Mouse (Mus musculus): ENCODE data around the gene Hnrnpm. TPM values are rescaled to one million over a fixed set of nuclear protein-coding genes. Genes with fewer than 3 reads are reported as not detected.
"Not testable (repeated sequence)": the region's sequence is repeated elsewhere in the genome, so short reads cannot be mapped to it uniquely, and the experiment has no call there.

Hnrnpm gene
- 100 to 1,000 TPM; 113 to 115 TPM for total RNA-seq (2021)

- no peak for DNase-seq (ENCODE audit: extremely low spot score in 1 of 2, low spot score in 2 of 2)
- intact Hi-C loops (cut with DNase I): no loop called here
Observed at GRCm38 (mm10) chr17:33686760-33687159, at the start of gene Hnrnpm. Hnrnpm (minus strand) TSS chr17:33686860.

GRCm38 (mm10) chr17:33733526-33733925 lies 46.9 kb upstream of the Hnrnpm start:
- intact Hi-C loops (cut with DNase I); DNase-seq (ENCODE audit: extremely low spot score in 1 of 2, low spot score in 2 of 2): not testable (repeated sequence)

- intact Hi-C loops (cut with DNase I); DNase-seq (ENCODE audit: extremely low spot score in 1 of 2, low spot score in 2 of 2): not testable (repeated sequence)
Observed at GRCm38 (mm10) chr17:33732556-33733083, 46.0 kb upstream of the Hnrnpm start.

GRCm38 (mm10) chr17:33729215-33729614 lies 42.6 kb upstream of the Hnrnpm start:
- no peak for DNase-seq (ENCODE audit: extremely low spot score in 1 of 2, low spot score in 2 of 2)
- intact Hi-C loops (cut with DNase I): loop anchor here (5.0 kb wide), 1 partner anchor 73 kb away; no protein-coding TSS in a partner anchor

- DNase-seq (ENCODE audit: extremely low spot score in 1 of 2, low spot score in 2 of 2): no peak
- intact Hi-C loops (cut with DNase I): loop anchor here (5.0 kb wide), 1 partner anchor 74 kb away; no protein-coding TSS in a partner anchor
Observed at GRCm38 (mm10) chr17:33728396-33728795, 41.7 kb upstream of the Hnrnpm start.

- DNase-seq (ENCODE audit: extremely low spot score in 1 of 2, low spot score in 2 of 2): no peak
- intact Hi-C loops (cut with DNase I): no loop called here
Observed at GRCm38 (mm10) chr17:33719736-33720378, 33.2 kb upstream of the Hnrnpm start.

- DNase-seq (ENCODE audit: extremely low spot score in 1 of 2, low spot score in 2 of 2): no peak
- intact Hi-C loops (cut with DNase I): no loop called here
Observed at GRCm38 (mm10) chr17:33718944-33719725, 32.5 kb upstream of the Hnrnpm start.

GRCm38 (mm10) chr17:33718384-33718881 lies 31.8 kb upstream of the Hnrnpm start, which contains the start of gene March2:
March2 (minus strand) TSS chr17:33718670.
- DNase-seq (ENCODE audit: extremely low spot score in 1 of 2, low spot score in 2 of 2): peak; percentile 96 to 97
- intact Hi-C loops (cut with DNase I): no loop called here

GRCm38 (mm10) chr17:33717982-33718381 lies 31.3 kb upstream of the Hnrnpm start:
- intact Hi-C loops (cut with DNase I): no loop called here
- no peak for DNase-seq (ENCODE audit: extremely low spot score in 1 of 2, low spot score in 2 of 2)

GRCm38 (mm10) chr17:33717246-33717645 lies 30.6 kb upstream of the Hnrnpm start:
- DNase-seq (ENCODE audit: extremely low spot score in 1 of 2, low spot score in 2 of 2): no peak
- intact Hi-C loops (cut with DNase I): no loop called here

- no peak for DNase-seq (ENCODE audit: extremely low spot score in 1 of 2, low spot score in 2 of 2)
- intact Hi-C loops (cut with DNase I): no loop called here
Observed at GRCm38 (mm10) chr17:33714779-33715178, 28.1 kb upstream of the Hnrnpm start.

GRCm38 (mm10) chr17:33713271-33713670 lies 26.6 kb upstream of the Hnrnpm start:
- intact Hi-C loops (cut with DNase I): no loop called here
- no peak for DNase-seq (ENCODE audit: extremely low spot score in 1 of 2, low spot score in 2 of 2)

GRCm38 (mm10) chr17:33709834-33710233 lies 23.2 kb upstream of the Hnrnpm start:
- DNase-seq (ENCODE audit: extremely low spot score in 1 of 2, low spot score in 2 of 2): no peak
- intact Hi-C loops (cut with DNase I): no loop called here

GRCm38 (mm10) chr17:33703091-33703490 lies 16.4 kb upstream of the Hnrnpm start:
- DNase-seq (ENCODE audit: extremely low spot score in 1 of 2, low spot score in 2 of 2): no peak
- intact Hi-C loops (cut with DNase I): no loop called here

GRCm38 (mm10) chr17:33702178-33702577 lies 15.5 kb upstream of the Hnrnpm start:
- DNase-seq (ENCODE audit: extremely low spot score in 1 of 2, low spot score in 2 of 2): no peak
- intact Hi-C loops (cut with DNase I): no loop called here

GRCm38 (mm10) chr17:33695471-33695870 lies 8.8 kb upstream of the Hnrnpm start:
- DNase-seq (ENCODE audit: extremely low spot score in 1 of 2, low spot score in 2 of 2): no peak
- intact Hi-C loops (cut with DNase I): no loop called here

GRCm38 (mm10) chr17:33685249-33685653 lies 1.4 kb downstream of the Hnrnpm start:
- peak; percentile 96 to 100 for DNase-seq (ENCODE audit: extremely low spot score in 1 of 2, low spot score in 2 of 2)
- intact Hi-C loops (cut with DNase I): no loop called here

- DNase-seq (ENCODE audit: extremely low spot score in 1 of 2, low spot score in 2 of 2): peak; percentile 65 to 87
- intact Hi-C loops (cut with DNase I): no loop called here
Observed at GRCm38 (mm10) chr17:33684671-33685231, 1.9 kb downstream of the Hnrnpm start.

- intact Hi-C loops (cut with DNase I): no loop called here
- no peak for DNase-seq (ENCODE audit: extremely low spot score in 1 of 2, low spot score in 2 of 2)
Observed at GRCm38 (mm10) chr17:33681767-33682166, 4.9 kb downstream of the Hnrnpm start.
